Mouse (Mus musculus) right cerebral cortex, postnatal 4 days (tissue): ENCODE results near the gene Smarcb1.
A peak's percentile ranks its signal among the peaks of the same experiment; 100 is the strongest.

Source experiments
- DNase-seq: peaks from one replicate; pipeline ENCODE4 v3.0.0-alpha.2; 2022

The Smarcb1 gene

GRCm38 (mm10) chr10:75854791-75855190 lies 66.6 kb downstream of the Smarcb1 start:
- no peak for DNase-seq

GRCm38 (mm10) chr10:75854096-75854495 lies 67.3 kb downstream of the Smarcb1 start:
- no peak for DNase-seq

GRCm38 (mm10) chr10:75853452-75853851 lies 68.0 kb downstream of the Smarcb1 start:
- peak; percentile 86 for DNase-seq

- no peak for DNase-seq
These were observed 68.8 kb downstream of the Smarcb1 start for GRCm38 (mm10) chr10:75852539-75853125.

- no peak for DNase-seq
These were observed 69.7 kb downstream of the Smarcb1 start for GRCm38 (mm10) chr10:75851681-75852080.

GRCm38 (mm10) chr10:75851076-75851475 lies 70.3 kb downstream of the Smarcb1 start:
- DNase-seq = no peak

GRCm38 (mm10) chr10:75848382-75848781 lies 73.0 kb downstream of the Smarcb1 start:
- no peak for DNase-seq
